Mouse (Mus musculus) right cerebral cortex, postnatal 36 days (tissue): ENCODE measurements at regions not wholly inside any gene's neighbourhood (a gene's known extent, or its start where the extent isn't known, plus 50 kb on each side); places are given as distances from the start of the nearest gene placed in this dataset.

ENCODE experiments used
- DNase-seq, 2 experiments: peaks; one replicate each; pipeline ENCODE4 v3.0.0; 2022; ENCODE audit warnings: low spot score in 2 of 2, mixed read lengths in 1 of 2

GRCm38 (mm10) chr3:40058719-40059420 is 472.2 kb upstream of the Intu start:
- no peak for DNase-seq

GRCm38 (mm10) chr3:40070137-40070667 is 460.9 kb upstream of the Intu start:
- DNase-seq, result no peak

- no peak for DNase-seq
Observed at GRCm38 (mm10) chr3:40076824-40077223, 454.3 kb upstream of the Intu start.

- DNase-seq, result peak in 1 of 2 experiments; percentile 28
Observed at GRCm38 (mm10) chr3:40085116-40085515, 446.0 kb upstream of the Intu start.

GRCm38 (mm10) chr3:40091773-40092343 is 439.2 kb upstream of the Intu start:
- DNase-seq, result no peak

- no peak for DNase-seq
Observed at GRCm38 (mm10) chr3:40092765-40093368, 438.2 kb upstream of the Intu start.

GRCm38 (mm10) chr3:40094040-40094439 is 437.0 kb upstream of the Intu start:
- no peak for DNase-seq

GRCm38 (mm10) chr3:40094701-40095100 is 436.4 kb upstream of the Intu start:
- no peak for DNase-seq

- DNase-seq, result no peak
Observed at GRCm38 (mm10) chr3:40102698-40103097, 428.4 kb upstream of the Intu start.

- no peak for DNase-seq
Observed at GRCm38 (mm10) chr3:40114811-40115210, 416.3 kb upstream of the Intu start.

- DNase-seq, result no peak
Observed at GRCm38 (mm10) chr3:40118551-40118950, 412.5 kb upstream of the Intu start.

GRCm38 (mm10) chr3:40119462-40119861 is 411.6 kb upstream of the Intu start:
- no peak for DNase-seq

GRCm38 (mm10) chr3:40120298-40120875 is 410.7 kb upstream of the Intu start:
- DNase-seq, result peak; percentile 28 to 48

GRCm38 (mm10) chr3:40123558-40124236 is 407.4 kb upstream of the Intu start:
- no peak for DNase-seq

- no peak for DNase-seq
Observed at GRCm38 (mm10) chr3:40126903-40127302, 404.2 kb upstream of the Intu start.

GRCm38 (mm10) chr3:40130858-40131584 is 400.1 kb upstream of the Intu start:
- DNase-seq, result no peak

GRCm38 (mm10) chr3:40138671-40139070 is 392.4 kb upstream of the Intu start:
- no peak for DNase-seq

- no peak for DNase-seq
Observed at GRCm38 (mm10) chr3:40142229-40142628, 388.9 kb upstream of the Intu start.

GRCm38 (mm10) chr3:40158631-40159030 is 372.5 kb upstream of the Intu start:
- peak in 1 of 2 experiments; percentile 10 for DNase-seq

- no peak for DNase-seq
Observed at GRCm38 (mm10) chr3:40159591-40160145, 371.4 kb upstream of the Intu start.

- DNase-seq, result peak in 1 of 2 experiments; percentile 9
Observed at GRCm38 (mm10) chr3:40164181-40164580, 366.9 kb upstream of the Intu start.
